Mouse (Mus musculus): ENCODE measurements around the gene Tipin.
A peak's percentile ranks its signal among the peaks of the same experiment; 100 is the strongest.
"Not testable (repeated sequence)": the region's sequence is repeated elsewhere in the genome, so short reads cannot be mapped to it uniquely, and the experiment has no call there.

The Tipin gene

DNA sequence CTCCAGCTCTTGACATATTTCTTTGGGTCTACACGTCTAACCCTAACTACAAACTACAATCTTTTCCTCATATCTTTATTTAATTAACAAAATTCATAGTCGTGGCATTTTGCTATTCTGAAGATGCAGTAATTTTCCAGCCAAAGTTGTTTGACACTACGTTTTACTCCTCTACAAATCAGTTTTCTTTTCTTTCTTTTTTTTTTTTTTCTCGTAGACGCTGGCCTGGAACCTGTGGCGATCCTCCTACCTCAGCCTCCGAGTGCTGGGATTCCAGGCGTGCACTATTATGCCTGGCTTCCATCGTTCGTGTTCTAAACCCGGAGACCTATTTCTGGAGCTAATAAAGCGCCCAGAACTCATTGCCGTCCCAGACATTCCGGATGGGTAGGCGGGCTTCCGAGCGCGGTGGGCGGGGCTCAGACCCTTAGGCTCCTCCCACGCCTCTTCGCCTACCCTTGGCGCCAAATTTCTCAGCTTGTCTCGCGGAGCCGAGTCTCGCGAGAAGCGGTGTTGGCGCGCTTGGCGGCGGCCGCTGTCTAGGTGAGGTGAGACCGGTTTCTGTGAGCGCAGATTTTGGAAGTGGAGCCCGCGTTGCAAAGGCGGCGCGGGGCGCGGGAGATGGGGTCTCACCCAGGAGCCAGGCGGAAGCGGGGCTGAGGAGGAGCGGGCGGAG is at the start of gene Tipin:
Gene Tipin (plus strand): TSS at position 477 of the 676 bp plus-strand sequence.
- DNase-seq (ENCODE audit: low spot score in 2 of 2): peak; percentile 93 to 95

GRCm38 (mm10) chr9:64231674-64232073 is 49.7 kb upstream of the Tipin start:
- no peak for DNase-seq (ENCODE audit: low spot score in 2 of 2)

- DNase-seq (ENCODE audit: low spot score in 2 of 2): no peak
Measured at GRCm38 (mm10) chr9:64232257-64232957, 49.0 kb upstream of the Tipin start.

DNA sequence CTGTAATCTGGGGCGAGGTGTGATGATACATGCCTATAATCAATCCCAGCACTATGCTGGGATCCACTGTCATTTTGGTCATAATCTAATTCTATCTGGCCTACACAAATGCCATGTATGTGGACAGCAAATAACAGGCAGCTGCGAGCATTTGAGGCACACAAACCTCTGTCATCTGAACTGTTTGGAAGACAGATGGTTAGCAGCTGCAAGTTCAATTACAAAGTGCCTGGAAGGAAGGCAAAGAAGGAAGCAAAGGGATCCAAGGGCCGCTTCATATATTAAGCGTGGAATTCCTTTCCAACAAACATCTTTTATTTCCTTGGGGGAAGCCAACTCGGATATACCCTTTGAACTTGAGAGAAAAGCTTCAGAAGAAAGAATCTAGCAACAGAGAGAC is 47.7 kb upstream of the Tipin start:
- DNase-seq (ENCODE audit: low spot score in 2 of 2): no peak

DNA sequence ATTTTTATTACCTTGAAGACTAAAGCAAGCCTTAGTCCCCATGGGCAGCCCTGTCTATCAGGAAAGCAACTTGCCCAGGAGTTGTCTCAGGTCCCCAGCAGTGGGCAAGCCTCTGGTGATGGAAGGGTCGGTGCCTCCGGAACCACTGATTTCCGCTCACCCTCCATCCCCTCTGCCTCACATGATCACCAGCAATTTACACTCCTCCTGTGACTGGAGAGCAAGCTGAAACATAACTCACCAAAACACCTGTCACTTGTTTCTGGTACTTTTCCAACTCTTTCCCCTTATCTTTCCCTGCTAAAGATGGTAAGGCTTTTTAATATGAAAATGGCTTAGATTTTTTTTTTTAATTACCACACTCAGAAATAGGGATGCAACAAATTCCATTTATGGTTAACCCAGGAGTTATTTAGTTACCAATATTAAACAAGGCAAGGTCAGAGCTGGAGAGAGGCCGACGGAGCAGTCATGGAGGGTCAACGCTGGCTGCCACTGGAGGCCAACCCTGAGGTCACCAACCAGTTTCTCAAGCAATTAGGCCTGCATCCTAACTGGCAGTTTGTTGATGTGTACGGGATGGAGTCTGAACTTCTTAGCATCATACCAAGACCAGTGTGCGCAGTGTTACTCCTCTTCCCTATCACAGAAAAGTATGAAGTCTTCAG is 46.5 kb upstream of the Tipin start, which contains the start of gene Uchl4:
Gene Uchl4 (plus strand): TSS at position 434 of the 668 bp plus-strand sequence.
- DNase-seq (ENCODE audit: low spot score in 2 of 2): no peak

DNA sequence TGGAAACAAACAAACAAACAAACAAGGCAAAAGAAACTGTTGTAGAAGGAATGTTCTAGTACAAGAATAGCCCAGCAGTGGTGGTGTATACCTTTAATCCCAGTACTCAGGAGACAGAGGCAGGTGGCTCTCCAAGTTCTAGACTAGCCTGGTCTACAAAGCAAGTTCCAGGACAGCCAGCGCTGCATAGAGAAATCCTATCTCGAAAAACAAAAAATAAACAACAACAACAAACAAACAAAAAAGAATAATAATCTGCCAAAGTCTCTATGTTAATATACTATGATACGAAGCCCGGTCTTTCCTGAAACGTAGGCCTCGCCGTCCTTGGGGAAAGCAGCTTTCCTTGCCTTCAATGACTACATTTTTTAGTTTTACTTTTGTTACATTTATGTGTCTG is 45.3 kb upstream of the Tipin start:
- no peak for DNase-seq (ENCODE audit: low spot score in 2 of 2)

- no peak for DNase-seq (ENCODE audit: low spot score in 2 of 2)
Measured at GRCm38 (mm10) chr9:64240116-64240515, 41.3 kb upstream of the Tipin start.

- no peak for DNase-seq (ENCODE audit: low spot score in 2 of 2)
Measured at GRCm38 (mm10) chr9:64240681-64241080, 40.7 kb upstream of the Tipin start.

- peak; percentile 22 to 44 for DNase-seq (ENCODE audit: low spot score in 2 of 2)
Measured at GRCm38 (mm10) chr9:64242381-64242831, 39.0 kb upstream of the Tipin start.

DNA sequence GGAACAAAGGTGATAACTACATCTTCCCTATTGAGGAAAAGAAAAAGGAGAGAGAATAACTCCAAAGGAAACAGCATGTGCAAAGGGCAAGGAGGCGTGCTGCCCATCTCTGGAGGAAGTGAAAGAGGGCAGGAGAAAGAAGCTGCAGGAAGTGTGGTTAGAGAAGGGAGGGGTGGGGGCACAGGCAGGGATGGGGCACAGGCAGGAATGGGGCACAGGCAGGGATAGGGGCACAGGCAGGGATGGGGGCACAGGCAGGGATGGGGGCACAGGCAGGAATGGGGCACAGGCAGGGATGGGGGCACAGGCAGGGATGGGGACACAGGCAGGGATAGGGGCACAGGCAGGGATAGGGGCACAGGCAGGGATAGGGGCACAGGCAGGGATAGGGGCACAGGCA is 32.0 kb upstream of the Tipin start:
- peak; percentile 46 to 48 for DNase-seq (ENCODE audit: low spot score in 2 of 2)

- no peak for DNase-seq (ENCODE audit: low spot score in 2 of 2)
Measured at GRCm38 (mm10) chr9:64250111-64250730, 31.2 kb upstream of the Tipin start.

- peak in 1 of 2 experiments; percentile 23 for DNase-seq (ENCODE audit: low spot score in 2 of 2)
Measured at GRCm38 (mm10) chr9:64252591-64253020, 28.8 kb upstream of the Tipin start.

- DNase-seq (ENCODE audit: low spot score in 2 of 2): peak; percentile 100
Measured at GRCm38 (mm10) chr9:64253021-64253904, 28.1 kb upstream of the Tipin start, which contains the start of gene Map2k1. TSS of gene Map2k1 (minus strand) at chr9:64253631.

- no peak for DNase-seq (ENCODE audit: low spot score in 2 of 2)
Measured at GRCm38 (mm10) chr9:64255422-64255821, 26.0 kb upstream of the Tipin start.

- no peak for DNase-seq (ENCODE audit: low spot score in 2 of 2)
Measured at GRCm38 (mm10) chr9:64256204-64256603, 25.2 kb upstream of the Tipin start.

DNA sequence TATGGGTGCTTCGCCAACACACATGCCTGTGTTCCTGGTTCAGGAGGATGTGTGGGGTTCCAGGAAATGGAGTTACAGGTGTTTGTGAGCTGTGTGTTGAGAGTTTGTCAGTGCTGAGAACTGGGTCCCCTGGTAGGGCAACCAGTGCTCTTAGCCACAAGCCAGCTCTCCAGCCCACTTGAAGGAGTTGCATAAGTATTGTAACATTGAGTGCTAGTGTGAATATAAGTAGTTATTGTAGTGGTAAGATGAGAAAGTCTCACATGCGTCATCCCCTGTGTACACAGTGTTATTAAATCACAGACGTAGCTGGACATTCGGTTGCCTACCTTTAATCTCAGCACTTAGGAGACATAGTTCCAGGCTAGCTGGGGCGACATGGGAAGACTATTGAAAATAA is 21.5 kb upstream of the Tipin start:
- DNase-seq (ENCODE audit: low spot score in 2 of 2): no peak

- DNase-seq (ENCODE audit: low spot score in 2 of 2): no peak
Measured at GRCm38 (mm10) chr9:64261023-64261422, 20.4 kb upstream of the Tipin start.

GRCm38 (mm10) chr9:64264813-64265212 is 16.6 kb upstream of the Tipin start:
- DNase-seq (ENCODE audit: low spot score in 2 of 2): no peak

DNA sequence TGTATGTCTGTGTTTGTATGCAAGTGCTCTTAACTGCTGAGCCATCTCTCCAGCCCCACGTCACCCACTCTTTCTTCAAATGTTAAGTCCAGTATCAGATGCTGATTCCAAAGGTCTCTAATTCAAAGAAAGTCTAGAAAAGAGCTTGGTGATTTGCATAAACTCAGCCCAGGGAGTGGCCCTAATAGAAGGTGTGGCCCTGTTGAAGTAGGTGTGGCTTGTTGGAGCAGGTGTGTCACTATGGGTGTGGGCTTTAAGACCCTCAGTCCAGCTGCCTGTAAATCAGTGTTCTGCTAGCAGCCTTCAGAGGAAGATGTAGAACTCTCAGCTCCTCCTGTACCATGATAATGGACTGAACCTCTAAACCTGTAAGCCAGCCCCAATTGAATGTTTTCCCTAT is 14.2 kb upstream of the Tipin start:
- DNase-seq (ENCODE audit: low spot score in 2 of 2): no peak

- no peak for DNase-seq (ENCODE audit: low spot score in 2 of 2)
Measured at GRCm38 (mm10) chr9:64268196-64268595, 13.2 kb upstream of the Tipin start.

GRCm38 (mm10) chr9:64268836-64269235 is 12.5 kb upstream of the Tipin start:
- DNase-seq (ENCODE audit: low spot score in 2 of 2): not testable (repeated sequence)
